Mouse (Mus musculus) cerebellum, adult 2 months (tissue): Measurements from ENCODE around the gene 5530401A14Rik.

ENCODE experiments used
- CTCF ChIP-seq: fragments of 200-500 bp; IDR thresholded peaks from 2 replicates; pipeline ENCODE4 v1.5.1; 2011; ENCODE audit warnings: low read depth, mild to moderate bottlenecking, control low read depth, low read length, moderate library complexity, borderline replicate concordance; ENCODE audit not compliant: insufficient read depth
- POLR2A ChIP-seq: fragments of 200-500 bp; IDR thresholded peaks from 2 replicates; pipeline ENCODE4 v1.6.1; 2011; ENCODE audit warnings: low read length, control low read depth, borderline replicate concordance; ENCODE audit not compliant: insufficient read depth

DNA sequence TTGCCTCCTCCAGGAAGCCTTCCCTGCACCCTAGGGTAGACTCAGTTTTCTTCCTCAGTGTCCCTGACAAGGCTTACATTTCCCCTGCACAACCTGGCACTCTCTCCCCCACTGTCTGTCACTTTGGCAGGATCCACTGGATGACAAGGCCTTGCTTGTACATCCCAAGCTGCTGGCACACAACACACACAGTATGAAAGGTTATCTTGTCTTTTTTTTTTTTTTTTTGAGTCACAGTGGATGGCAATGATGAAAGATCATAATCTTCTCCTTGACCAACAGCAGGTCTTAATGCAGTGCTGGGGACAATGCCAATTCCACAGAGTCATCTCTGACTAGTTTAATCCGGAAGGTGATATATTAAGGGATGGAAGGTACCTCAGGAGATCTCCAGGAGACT, 77.0 kb downstream of the 5530401A14Rik start:
- TF ChIP-seq CTCF (no peak), POLR2A (no peak)
